Mouse (Mus musculus): ENCODE results near the gene Olfr342. TPM values are rescaled to one million over a fixed set of nuclear protein-coding genes. Genes with fewer than 3 reads are reported as not detected.

Olfr342 gene
- not detected for polyA plus RNA-seq (2017; shearing (Covaris generic))

DNA sequence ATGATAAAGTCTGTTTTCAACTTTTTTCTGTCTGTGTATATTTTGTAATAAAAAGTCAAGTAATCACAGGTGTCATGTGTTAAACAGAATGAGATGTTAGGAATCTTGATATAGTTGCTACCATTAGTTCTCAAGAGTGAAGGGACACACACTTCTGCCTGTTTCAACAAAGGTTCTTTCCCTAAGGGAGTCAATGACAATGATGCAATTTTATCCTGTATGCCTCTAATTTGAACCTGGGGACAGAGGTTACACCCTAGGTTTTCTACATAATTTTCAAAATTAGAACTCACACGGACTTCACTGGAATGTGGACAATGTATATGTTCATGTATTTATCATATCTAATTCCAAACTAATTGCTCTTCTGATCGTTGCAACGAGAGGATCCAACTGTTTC is at the start of gene Olfr342:
Gene Olfr342 (plus strand): TSS at position 301 of the 400 bp plus-strand sequence.

DNA sequence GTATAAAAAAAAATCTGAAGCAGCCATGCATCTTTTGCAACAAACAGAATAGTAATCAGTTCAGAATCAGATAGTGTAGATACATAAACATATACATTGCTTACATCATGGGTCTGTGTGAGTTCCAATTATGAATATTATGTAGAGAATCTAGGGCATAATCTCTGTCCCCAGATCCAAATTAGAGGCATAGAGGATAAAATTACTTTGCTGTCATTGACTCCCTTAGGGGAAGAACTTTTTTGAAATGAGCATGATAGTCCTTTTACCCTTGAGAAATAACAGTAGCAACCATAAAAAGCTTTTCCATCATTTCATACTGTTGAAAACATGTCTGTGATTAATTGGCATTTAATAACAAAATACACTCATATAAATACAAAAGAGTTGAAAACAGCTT is 42.4 kb upstream of the Olfr342 start, which contains the start of gene Olfr341:
Gene Olfr341 (minus strand): TSS at position 101 of the 400 bp plus-strand sequence.

DNA sequence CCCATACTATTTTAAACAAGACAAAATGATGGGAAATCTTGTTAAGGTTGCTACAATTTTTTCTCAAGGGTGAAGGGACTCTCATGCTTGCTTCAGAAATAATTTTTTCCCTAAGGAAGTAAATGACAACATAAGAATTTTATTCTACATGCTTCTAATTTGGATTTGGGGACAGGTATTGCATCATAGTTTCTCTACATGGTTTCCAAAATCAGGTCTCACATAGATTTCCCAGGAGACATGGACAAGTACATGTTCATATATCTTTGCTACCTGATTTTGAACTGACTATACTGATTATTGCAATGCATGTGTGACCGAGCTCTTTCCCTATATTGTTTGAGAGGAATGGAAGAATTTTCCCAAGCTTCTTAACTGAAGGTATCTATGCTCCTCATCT is 41.6 kb downstream of the Olfr342 start, which contains the start of gene Olfr344:
Gene Olfr344 (plus strand): TSS at position 301 of the 400 bp plus-strand sequence.

Other genes starting within 250 kb of the Olfr342 start
- 0.06 TPM for gene Olfr338, start 151.5 kb upstream of the Olfr342 start, polyA plus RNA-seq (2017; shearing (Covaris generic))
- not detected for gene Olfr339, start 106.1 kb upstream of the Olfr342 start, polyA plus RNA-seq (2017; shearing (Covaris generic))
- gene Olfr340, start 72.4 kb upstream of the Olfr342 start, polyA plus RNA-seq (2017; shearing (Covaris generic)): not detected
- 0.12 TPM for gene Olfr341, start 42.5 kb upstream of the Olfr342 start, polyA plus RNA-seq (2017; shearing (Covaris generic))
- gene Olfr344, start 41.7 kb downstream of the Olfr342 start, polyA plus RNA-seq (2017; shearing (Covaris generic)): not detected
- not detected for gene Olfr345, start 115.0 kb downstream of the Olfr342 start, polyA plus RNA-seq (2017; shearing (Covaris generic))
- gene Olfr346, start 160.8 kb downstream of the Olfr342 start, polyA plus RNA-seq (2017; shearing (Covaris generic)): not detected
- gene Olfr347, start 206.9 kb downstream of the Olfr342 start, polyA plus RNA-seq (2017; shearing (Covaris generic)): not detected

Measured in effector memory CD4-positive, alpha-beta T cell, adult 5 months (primary cell).